Mouse (Mus musculus): ENCODE measurements around the gene Olfr213. TPM values are rescaled to one million over a fixed set of nuclear protein-coding genes. Genes with fewer than 3 reads are reported as not detected.

Gene Olfr213
- polyA plus RNA-seq (2014; fragmentation: Illumina TruSeq; extraction: RNeasy Lipid Tissue Mini Kit (QIAGEN cat#74804); ENCODE audit: low read depth, low replicate concordance) = not detected

GRCm38 (mm10) chr6:116538156-116538555 is at the start of gene Olfr213:
TSS of gene Olfr213 (plus strand) at chr6:116538456.

GRCm38 (mm10) chr6:116488791-116489190 is 49.5 kb upstream of the Olfr213 start, which contains the start of gene Olfr211:
TSS of gene Olfr211 (plus strand) at chr6:116489091.

GRCm38 (mm10) chr6:116506302-116507003 is 31.8 kb upstream of the Olfr213 start, which contains the start of gene Olfr212:
TSS of gene Olfr212 (plus strand) at chr6:116506516.

GRCm38 (mm10) chr6:116550841-116551240 is 12.6 kb downstream of the Olfr213 start, which contains the start of gene Gm5580:
TSS of gene Gm5580 (plus strand) at chr6:116551141.

GRCm38 (mm10) chr6:116553935-116554334 is 15.7 kb downstream of the Olfr213 start, which contains the start of gene Olfr214:
TSS of gene Olfr214 (plus strand) at chr6:116554235.

GRCm38 (mm10) chr6:116584095-116584494 is 45.8 kb downstream of the Olfr213 start, which contains the start of gene Olfr215:
TSS of gene Olfr215 (minus strand) at chr6:116584195.

Other genes with a start within 250 kb of the Olfr213 start
- gene March8, start 200.4 kb upstream of the Olfr213 start, polyA plus RNA-seq (2014; fragmentation: Illumina TruSeq; extraction: RNeasy Lipid Tissue Mini Kit (QIAGEN cat#74804); ENCODE audit: low read depth, low replicate concordance) = 149 TPM
- 1.5 TPM for gene Alox5, start 77.3 kb upstream of the Olfr213 start, polyA plus RNA-seq (2014; fragmentation: Illumina TruSeq; extraction: RNeasy Lipid Tissue Mini Kit (QIAGEN cat#74804); ENCODE audit: low read depth, low replicate concordance)
- gene Olfr211, start 49.4 kb upstream of the Olfr213 start, polyA plus RNA-seq (2014; fragmentation: Illumina TruSeq; extraction: RNeasy Lipid Tissue Mini Kit (QIAGEN cat#74804); ENCODE audit: low read depth, low replicate concordance) = not detected
- gene Olfr212, start 31.9 kb upstream of the Olfr213 start, polyA plus RNA-seq (2014; fragmentation: Illumina TruSeq; extraction: RNeasy Lipid Tissue Mini Kit (QIAGEN cat#74804); ENCODE audit: low read depth, low replicate concordance) = not detected
- gene Gm5580, start 12.7 kb downstream of the Olfr213 start, polyA plus RNA-seq (2014; fragmentation: Illumina TruSeq; extraction: RNeasy Lipid Tissue Mini Kit (QIAGEN cat#74804); ENCODE audit: low read depth, low replicate concordance) = not detected
- gene Olfr214, start 15.8 kb downstream of the Olfr213 start, polyA plus RNA-seq (2014; fragmentation: Illumina TruSeq; extraction: RNeasy Lipid Tissue Mini Kit (QIAGEN cat#74804); ENCODE audit: low read depth, low replicate concordance) = not detected
- gene Olfr215, start 45.7 kb downstream of the Olfr213 start, polyA plus RNA-seq (2014; fragmentation: Illumina TruSeq; extraction: RNeasy Lipid Tissue Mini Kit (QIAGEN cat#74804); ENCODE audit: low read depth, low replicate concordance) = not detected
- 69.3 TPM for gene Zfp422, start 90.5 kb downstream of the Olfr213 start, polyA plus RNA-seq (2014; fragmentation: Illumina TruSeq; extraction: RNeasy Lipid Tissue Mini Kit (QIAGEN cat#74804); ENCODE audit: low read depth, low replicate concordance)
- not detected for gene Depp1, start 112.2 kb downstream of the Olfr213 start, polyA plus RNA-seq (2014; fragmentation: Illumina TruSeq; extraction: RNeasy Lipid Tissue Mini Kit (QIAGEN cat#74804); ENCODE audit: low read depth, low replicate concordance)
- 10.9 TPM for gene Rassf4, start 135.5 kb downstream of the Olfr213 start, polyA plus RNA-seq (2014; fragmentation: Illumina TruSeq; extraction: RNeasy Lipid Tissue Mini Kit (QIAGEN cat#74804); ENCODE audit: low read depth, low replicate concordance)
- gene Tmem72, start 178.5 kb downstream of the Olfr213 start, polyA plus RNA-seq (2014; fragmentation: Illumina TruSeq; extraction: RNeasy Lipid Tissue Mini Kit (QIAGEN cat#74804); ENCODE audit: low read depth, low replicate concordance) = 0.03 TPM

All from sigmoid colon, adult 10 weeks (tissue).